Mouse (Mus musculus) cortical plate, adult 2 months (tissue): ENCODE data around the gene Med21. TPM values are rescaled to one million over a fixed set of nuclear protein-coding genes. Genes with fewer than 3 reads are reported as not detected.

ENCODE experiments used
- H3K27ac ChIP-seq: fragments of 200-500 bp; 2 replicates; pipeline ENCODE4 v1.5.1; 2012; ENCODE audit warnings: low read length, control low read depth, inconsistent platforms; ENCODE audit not compliant: insufficient read depth
- H3K4me1 ChIP-seq: fragments of 200-500 bp; 2 replicates; pipeline ENCODE4 v1.6.1; 2011; ENCODE audit warnings: low read length; ENCODE audit not compliant: control insufficient read depth, insufficient read depth
- H3K4me3 ChIP-seq: fragments of 200-500 bp; 2 replicates; pipeline ENCODE4 v1.5.1; 2011; ENCODE audit warnings: mild to moderate bottlenecking, low read length, control low read depth; ENCODE audit not compliant: insufficient read depth
- CTCF ChIP-seq: fragments of 200-500 bp; IDR thresholded peaks from 2 replicates; pipeline ENCODE4 v1.5.1; 2011; ENCODE audit warnings: mild to moderate bottlenecking, control low read depth, low read length; ENCODE audit not compliant: insufficient read depth; ENCODE audit errors: extremely low read depth
- POLR2A ChIP-seq: fragments of 200-500 bp; IDR thresholded peaks from 2 replicates; pipeline ENCODE4 v1.6.1; 2011; ENCODE audit warnings: mild to moderate bottlenecking, low read length, control low read depth; ENCODE audit not compliant: insufficient read depth; ENCODE audit errors: extremely low read depth
- polyA plus RNA-seq: library from polyadenylated mRNA; depleted of rRNA; stranded (reverse); fragments of >200 nt; gene quantifications from 2 replicates; pipeline ENCODE4 v1.2.3, GENCODE M21; 2012

The Med21 gene
- polyA plus RNA-seq, 1 experiment: 70.6 TPM

- peaks cover 4% of the 10 kb centered on the region; the same call in 1 of the 2 replicates for H3K4me1 ChIP-seq
- no peak overlapping the region for H3K4me3 ChIP-seq
- no peak overlapping the region for H3K27ac ChIP-seq
- TF ChIP-seq CTCF (no peak), POLR2A (no peak)
Measured at GRCm38 (mm10) chr6:146636482-146636881, 5.9 kb upstream of the Med21 start.

GRCm38 (mm10) chr6:146640068-146640965 lies 2.0 kb upstream of the Med21 start:
- Histone ChIP-seq H3K27ac (no peak overlapping the region), H3K4me3 (no peak overlapping the region), H3K4me1 (peaks cover 2% of the 10 kb centered on the region; the same call in 1 of the 2 replicates)
- no peak for TF ChIP-seq POLR2A
- TF ChIP-seq CTCF: no peak

- Histone ChIP-seq H3K4me1 (peaks cover 2% of the 10 kb centered on the region; the same call in 1 of the 2 replicates), H3K27ac (no peak overlapping the region), H3K4me3 (no peak overlapping the region)
- TF ChIP-seq CTCF: no peak
- TF ChIP-seq POLR2A: no peak
Measured at GRCm38 (mm10) chr6:146640991-146641390, 1.4 kb upstream of the Med21 start.

GRCm38 (mm10) chr6:146641621-146642210 lies 631 bp upstream of the Med21 start:
- no peak for TF ChIP-seq POLR2A
- TF ChIP-seq CTCF: no peak
- Histone ChIP-seq H3K4me3 (peak overlapping the region; percentile 40), H3K27ac (peak overlapping the region; percentile 18; the same call in 1 of the 2 replicates), H3K4me1 (peaks cover 2% of the 10 kb centered on the region; the same call in 1 of the 2 replicates)

DNA sequence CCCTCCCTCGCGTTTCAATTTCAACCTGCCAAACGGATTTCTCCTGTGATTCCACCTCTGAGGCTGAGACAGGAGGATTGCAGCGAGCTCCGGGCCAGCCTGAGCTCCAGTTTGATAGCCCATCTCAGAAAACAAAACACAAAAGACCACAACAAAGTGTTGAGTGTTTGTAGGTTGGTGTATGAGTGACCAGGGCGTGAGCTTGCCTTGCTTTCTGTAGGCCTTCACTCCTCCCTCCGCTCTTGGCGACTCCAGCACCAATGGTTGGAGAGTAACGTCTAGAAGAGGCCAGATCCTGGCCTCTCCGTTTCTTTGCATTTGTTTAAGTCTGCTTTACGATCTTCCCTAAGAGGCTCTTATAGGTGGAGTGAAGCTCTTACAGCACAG lies 830 bp downstream of the Med21 start:
- H3K27ac ChIP-seq: no peak overlapping the region
- peak overlapping the region; percentile 40 for H3K4me3 ChIP-seq
- H3K4me1 ChIP-seq: peaks cover 2% of the 10 kb centered on the region; the same call in 1 of the 2 replicates
- TF ChIP-seq CTCF (no peak), POLR2A (no peak)

DNA sequence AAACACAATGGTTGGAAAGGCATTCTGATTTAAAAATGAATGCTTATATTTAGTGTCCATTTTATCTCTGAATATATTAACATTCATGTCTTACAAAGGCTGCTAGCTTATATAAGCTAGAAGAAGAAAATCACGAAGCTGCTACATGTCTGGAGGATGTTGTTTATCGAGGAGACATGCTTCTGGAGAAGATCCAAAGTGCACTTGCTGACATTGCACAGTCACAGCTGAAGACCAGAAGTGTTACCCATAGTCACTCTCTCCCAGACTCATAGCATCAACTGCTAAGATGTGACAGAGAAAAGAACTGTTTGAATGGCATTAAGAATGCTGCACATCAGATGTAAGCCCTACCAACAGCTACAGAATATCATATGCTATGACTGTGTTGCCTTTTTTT lies 7.7 kb downstream of the Med21 start:
- Histone ChIP-seq H3K4me3 (no peak overlapping the region), H3K4me1 (no peaks in the 10 kb centered on the region; the same call in 1 of the 2 replicates), H3K27ac (peak overlapping the region; percentile 50; the same call in 1 of the 2 replicates)
- TF ChIP-seq POLR2A (no peak), CTCF (no peak)

GRCm38 (mm10) chr6:146651431-146651830 lies 9.1 kb downstream of the Med21 start:
- Histone ChIP-seq H3K27ac (no peak overlapping the region), H3K4me3 (no peak overlapping the region), H3K4me1 (no peaks in the 10 kb centered on the region; the same call in 1 of the 2 replicates)
- TF ChIP-seq POLR2A (no peak), CTCF (no peak)

DNA sequence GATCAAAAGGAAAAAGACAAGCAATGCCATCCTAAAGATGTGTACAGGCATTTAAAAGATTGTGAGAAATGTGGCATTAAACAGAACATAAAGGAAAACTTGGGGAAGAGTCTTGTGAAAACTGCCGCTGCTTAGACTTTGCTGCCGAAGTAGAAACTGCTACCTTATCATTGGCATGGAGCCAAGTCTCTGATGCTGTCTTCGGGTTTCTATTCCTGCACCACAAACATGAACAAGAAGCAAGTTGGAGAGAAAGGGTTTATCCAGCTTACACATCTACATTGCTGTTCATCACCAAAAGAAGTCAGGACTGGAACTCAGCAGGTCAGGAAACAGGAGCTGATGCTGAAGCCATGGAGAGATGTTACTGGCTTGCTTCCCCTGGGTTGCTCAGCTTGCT lies 10.8 kb downstream of the Med21 start:
- Histone ChIP-seq H3K4me3 (no peak overlapping the region), H3K4me1 (no peaks in the 10 kb centered on the region; the same call in 1 of the 2 replicates), H3K27ac (no peak overlapping the region)
- TF ChIP-seq POLR2A (no peak), CTCF (no peak)

GRCm38 (mm10) chr6:146660591-146660990 lies 18.2 kb downstream of the Med21 start:
- 0 out of 2 replicates have a peak, but pooled peaks cover 3% of the 10 kb centered on the region for H3K4me1 ChIP-seq
- TF ChIP-seq CTCF (peak; percentile 27; the same call in 1 of the 2 replicates), POLR2A (no peak)

More at GRCm38 (mm10) chr6:146660591-146660990, 18.2 kb downstream of the Med21 start:
- H3K4me3 ChIP-seq: no peak overlapping the region
- no peak overlapping the region for H3K27ac ChIP-seq
